Mouse (Mus musculus) kidney, adult 11 months (tissue): ENCODE data around the gene Zfp534.
"Not testable (repeated sequence)": the region's sequence is repeated elsewhere in the genome, so short reads cannot be mapped to it uniquely, and the experiment has no call there.

Source experiments
- DNase-seq: peaks from one replicate; pipeline ENCODE4 v3.0.0; 2022

Gene Zfp534

DNA sequence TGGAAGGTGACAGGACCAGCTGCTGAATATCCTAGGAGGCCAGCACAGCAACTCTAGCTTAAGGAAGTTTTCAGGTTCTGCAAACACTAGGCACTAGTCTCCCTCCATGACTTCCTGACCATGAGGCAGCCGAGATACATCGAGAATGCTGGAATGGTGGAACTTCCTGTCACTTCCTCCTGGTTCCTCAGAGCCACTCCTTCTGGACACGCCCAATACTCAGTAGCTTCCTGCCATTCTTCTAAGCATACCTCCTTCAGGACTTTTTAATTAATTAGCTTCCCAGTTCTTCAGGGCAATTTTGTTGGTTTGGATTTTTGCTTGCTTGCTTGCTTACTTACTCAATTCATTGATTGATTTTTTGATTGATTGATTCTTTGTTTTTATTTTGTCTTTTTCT, at the start of gene Zfp534:
Gene Zfp534, minus strand, starts transcription at position 101 of the 400 bp plus-strand sequence.
- DNase-seq: not testable (repeated sequence)

DNA sequence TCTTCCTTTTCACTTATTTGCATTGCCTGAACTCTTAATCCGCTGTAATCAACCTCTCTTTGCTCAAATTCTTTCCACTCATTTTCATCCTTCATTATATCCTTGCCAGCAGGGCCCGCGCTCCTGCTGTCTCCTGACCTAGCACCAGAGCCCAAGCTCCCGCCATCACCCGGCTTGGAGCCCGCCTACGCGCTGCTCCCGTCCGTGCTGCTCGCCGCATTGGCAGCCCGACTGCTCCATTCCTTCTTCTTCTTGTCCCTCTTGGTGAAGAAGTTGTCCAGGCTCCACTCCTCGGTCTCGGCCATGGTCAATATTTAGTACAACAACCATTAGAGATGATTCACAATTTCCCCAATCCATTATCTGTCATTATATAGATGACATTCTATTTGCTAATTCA, 43.9 kb upstream of the Zfp534 start:
- not testable (repeated sequence) for DNase-seq

DNA sequence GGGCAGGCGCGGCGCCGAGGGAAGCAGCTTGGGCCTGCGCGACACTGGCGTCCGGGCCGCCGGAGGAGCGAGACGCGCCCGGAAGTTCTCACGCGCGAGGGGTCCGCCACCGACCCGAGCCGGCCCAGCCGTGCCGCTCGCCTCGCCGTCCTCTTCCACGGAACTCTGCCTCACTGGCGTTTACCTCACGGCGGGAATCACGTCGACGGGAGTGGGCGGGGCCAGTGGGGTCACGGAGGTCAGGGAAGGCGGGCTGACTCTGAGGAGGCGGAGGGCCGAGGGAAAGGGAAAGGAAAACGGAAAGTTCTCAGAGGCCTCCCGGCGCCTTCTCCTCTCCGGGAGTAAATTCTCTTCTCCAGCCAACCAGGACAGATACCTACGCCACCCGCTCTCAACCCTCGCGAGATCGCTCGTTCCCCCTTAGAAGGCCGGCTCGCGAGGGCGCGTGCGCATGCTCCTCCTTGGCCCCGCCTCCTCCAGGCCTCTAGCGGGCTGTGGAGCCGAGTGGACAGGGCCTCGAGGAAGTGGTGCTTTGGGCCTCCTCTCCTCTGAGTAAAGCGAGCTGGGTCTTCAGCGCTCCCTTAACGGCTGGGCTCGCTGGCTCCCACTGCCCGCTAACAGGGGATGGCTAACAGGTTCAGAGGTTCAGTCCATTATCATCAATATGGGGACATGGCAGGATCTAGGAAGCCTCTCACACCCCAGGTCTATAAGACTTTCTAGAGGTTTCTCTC, 36.5 kb upstream of the Zfp534 start:
- not testable (repeated sequence) for DNase-seq

DNA sequence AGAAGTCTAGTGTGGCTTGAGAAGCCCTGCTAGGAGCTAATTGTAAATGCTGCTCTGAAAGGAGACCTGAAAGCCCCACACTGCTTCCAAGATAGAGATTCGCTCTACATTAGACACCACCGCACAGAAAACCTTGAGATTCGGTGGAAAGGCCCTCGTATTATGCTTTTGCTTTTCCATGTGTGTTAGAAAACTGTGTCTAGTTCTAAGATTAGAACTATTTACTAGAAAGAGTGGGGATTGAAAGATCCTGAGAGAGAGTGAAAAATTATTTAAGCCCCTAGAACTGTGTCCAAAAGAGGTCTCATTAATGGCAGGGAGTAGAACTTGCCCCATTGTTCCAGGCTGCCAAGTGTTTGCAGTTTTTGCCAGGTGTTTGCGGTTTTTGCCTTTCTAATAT, 47.1 kb downstream of the Zfp534 start:
- DNase-seq: not testable (repeated sequence)

DNA sequence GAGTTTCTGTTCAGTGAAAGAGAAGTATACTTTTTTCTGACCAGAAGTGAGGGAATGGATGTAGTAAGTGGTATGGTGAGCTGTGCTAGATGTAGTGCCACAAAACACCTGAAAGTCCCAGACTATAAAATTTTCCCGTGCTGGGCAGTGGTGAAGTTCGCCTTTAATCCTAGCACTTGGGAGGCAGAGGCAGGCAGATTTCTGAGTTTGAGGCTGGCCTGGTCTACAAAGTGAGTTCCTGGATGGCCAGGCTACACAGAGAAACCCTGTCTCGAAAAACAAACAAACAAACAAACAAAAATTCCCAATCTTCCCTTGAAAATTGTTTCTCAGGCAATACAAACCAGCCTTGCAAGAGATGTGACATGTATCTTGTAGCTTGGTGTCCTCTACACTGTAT, 54.9 kb downstream of the Zfp534 start:
- not testable (repeated sequence) for DNase-seq

DNA sequence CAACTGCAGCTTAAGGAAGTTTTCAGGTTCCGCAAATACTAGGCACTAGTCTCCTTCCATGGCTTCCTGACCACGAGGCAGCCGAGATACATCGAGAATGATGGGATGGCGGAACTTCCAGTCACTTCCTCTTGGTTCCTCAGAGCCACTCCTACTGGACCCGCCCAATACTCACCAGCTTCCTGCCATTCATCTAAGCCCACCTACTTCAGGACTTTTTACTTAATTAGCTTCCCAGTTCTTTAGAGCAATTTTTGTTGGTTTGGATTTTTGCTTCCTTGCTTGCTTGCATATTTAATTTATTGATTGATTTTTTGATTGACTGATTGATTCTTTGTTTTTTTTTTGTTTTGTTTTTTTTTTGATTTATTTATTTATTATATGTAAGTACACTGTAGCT, 59.9 kb downstream of the Zfp534 start, which contains the start of gene Zfp979:
Gene Zfp979, minus strand, starts transcription at position 101 of the 400 bp plus-strand sequence.
- DNase-seq: not testable (repeated sequence)

DNA sequence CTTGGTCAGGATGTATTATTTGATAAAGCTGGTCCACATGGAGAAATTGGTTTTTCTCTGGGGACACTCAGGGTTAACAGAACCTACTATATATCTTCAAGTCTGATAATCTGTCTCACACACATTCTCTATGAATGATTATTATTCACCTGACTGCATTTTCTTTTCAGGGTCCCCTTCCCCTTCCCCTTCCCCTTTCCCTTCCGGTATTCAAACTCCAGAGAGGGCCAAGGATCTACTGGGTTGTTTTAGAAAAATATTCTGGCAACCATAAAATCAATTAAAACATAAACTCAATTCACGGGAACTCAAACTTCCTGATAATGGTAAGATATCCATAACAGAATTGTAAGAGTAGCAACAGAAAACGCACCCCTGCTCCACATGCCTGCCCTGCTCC, 60.4 kb downstream of the Zfp534 start:
- DNase-seq: not testable (repeated sequence)

DNA sequence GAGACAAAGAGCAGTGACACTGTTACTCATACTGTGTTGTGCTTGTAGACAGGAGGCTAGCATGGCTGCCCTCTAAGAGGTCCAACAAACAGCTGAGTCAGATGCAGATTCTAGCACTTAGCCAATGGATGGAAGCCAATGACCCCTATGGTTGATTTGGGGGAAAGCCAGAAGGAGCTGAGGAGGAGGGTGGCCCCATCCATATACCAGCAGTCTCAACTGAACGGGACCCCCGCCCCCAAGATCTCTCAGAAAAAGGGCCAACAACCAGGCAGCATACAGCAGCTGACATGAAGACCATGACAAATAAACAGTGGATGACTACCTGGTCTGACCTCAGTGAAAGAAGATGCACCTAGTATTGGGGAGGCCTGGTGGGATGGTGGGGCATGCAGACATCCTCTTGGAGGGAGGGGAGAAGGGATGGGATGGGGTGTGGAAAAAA, 68.5 kb downstream of the Zfp534 start:
- not testable (repeated sequence) for DNase-seq
